Mouse (Mus musculus) hindbrain, embryonic 10.5 days (tissue): Measurements from ENCODE around the gene Tmem11. TPM values are rescaled to one million over a fixed set of nuclear protein-coding genes. Genes with fewer than 3 reads are reported as not detected.
A peak's percentile ranks its signal among the peaks of the same experiment; 100 is the strongest.
"Not testable (repeated sequence)": the region's sequence is repeated elsewhere in the genome, so short reads cannot be mapped to it uniquely, and the experiment has no call there.

Experiments
- DNase-seq: peaks from one replicate; pipeline ENCODE4 v3.0.0-alpha.2; 2017; ENCODE audit warnings: low spot score
- H3K27ac ChIP-seq: fragments of 300-500 bp; sonication (generic); 2 replicates; pipeline ENCODE4 v1.5.1; 2016; ENCODE audit warnings: mild to moderate bottlenecking, moderate library complexity
- H3K27me3 ChIP-seq: fragments of 300-500 bp; sonication (generic); 2 replicates; pipeline ENCODE4 v1.6.1; 2016; ENCODE audit warnings: mild to moderate bottlenecking; ENCODE audit not compliant: poor library complexity, insufficient read depth, severe bottlenecking
- H3K36me3 ChIP-seq: fragments of 300-500 bp; sonication (generic); 2 replicates; pipeline ENCODE4 v1.6.1; 2016; ENCODE audit warnings: mild to moderate bottlenecking, moderate library complexity
- H3K4me1 ChIP-seq: fragments of 300-500 bp; sonication (generic); replicated peaks from 2 replicates; pipeline ENCODE4 v1.6.1; 2016; ENCODE audit warnings: mild to moderate bottlenecking
- H3K4me3 ChIP-seq: fragments of 300-500 bp; sonication (generic); 2 replicates; pipeline ENCODE4 v1.5.1; 2016; ENCODE audit warnings: mild to moderate bottlenecking, moderate library complexity
- H3K9me3 ChIP-seq: fragments of 300-500 bp; sonication (generic); 2 replicates; pipeline ENCODE4 v1.6.1; 2016; ENCODE audit warnings: mild to moderate bottlenecking, moderate library complexity
- WGBS: fragments of 180-500 bp; shearing (Covaris S2); methylation state at CpG from one replicate; pipeline ENCODE4 v1.1.7; 2016; 5-methylcytosine and 5-hydroxymethylcytosine counted together
- polyA plus RNA-seq: library from polyadenylated mRNA; unstranded; fragments of >200 nt; fragmentation: Nextera tagmentation; extraction: Ambion mirVana; gene quantifications from 2 replicates; pipeline ENCODE4 v1.2.1, GENCODE M21; 2016

The Tmem11 gene
- polyA plus RNA-seq, 1 experiment from 2014 or later, result 68.7 TPM

DNA sequence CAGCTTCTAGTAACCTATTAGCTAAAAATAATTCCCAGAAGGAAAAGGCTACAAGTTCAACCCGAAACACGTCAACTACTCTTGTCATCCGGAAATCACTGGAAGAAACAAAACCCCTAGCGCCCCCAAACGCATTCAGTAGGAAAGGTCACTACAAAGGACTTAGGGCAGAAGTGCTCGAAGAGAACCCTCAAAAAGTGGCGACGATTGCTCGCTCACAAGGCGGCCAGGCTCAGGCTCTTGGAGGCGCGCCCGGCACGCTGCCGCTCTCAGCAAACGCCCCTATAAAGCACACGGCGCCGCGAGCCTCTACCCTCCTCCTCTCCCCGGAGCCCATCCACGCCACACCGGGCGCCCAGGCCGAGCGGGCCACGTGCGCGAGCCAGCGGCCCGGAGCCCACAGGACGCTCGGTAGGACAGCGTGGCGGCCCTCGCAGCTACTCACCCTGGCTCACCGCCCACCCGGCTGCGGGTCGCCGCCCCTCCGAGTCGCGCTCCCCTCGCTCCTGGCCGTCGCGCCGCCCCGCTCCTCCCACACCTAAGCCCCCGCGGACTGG is 938 bp downstream of the Tmem11 start:
- Histone ChIP-seq H3K36me3 (peaks cover 25% of the 10 kb centered on the region), H3K4me1 (peaks cover 53% of the 10 kb centered on the region), H3K27ac (peak overlapping the region; percentile 97), H3K4me3 (peak overlapping the region; percentile 98), H3K27me3 (no peaks in the 10 kb centered on the region), H3K9me3 (no peaks in the 10 kb centered on the region)
- DNase-seq, result no peak
- under 1% methylated on average over 52 of the region's 52 CpGs for whole genome bisulfite sequencing

DNA sequence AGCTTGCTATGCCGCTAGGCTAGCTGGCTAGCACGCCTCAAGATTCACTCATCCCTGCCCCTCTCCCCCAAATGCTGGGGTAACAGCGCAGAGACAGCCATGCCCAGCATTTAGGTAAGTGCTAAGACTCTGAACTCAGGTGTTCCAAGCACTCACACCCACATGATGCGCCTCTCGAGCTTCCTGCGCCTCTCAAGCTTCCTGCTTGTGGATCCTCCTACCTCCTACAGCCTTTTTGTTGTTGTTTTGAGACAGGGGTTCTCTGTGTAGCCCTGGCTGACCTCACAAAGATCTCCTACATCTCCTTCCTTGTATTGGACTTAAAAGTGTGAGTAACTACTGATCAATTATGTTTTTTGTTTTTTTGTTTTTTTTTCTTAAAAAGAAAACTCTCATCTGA is 6.0 kb downstream of the Tmem11 start:
- H3K36me3 ChIP-seq, result peaks cover 68% of the 10 kb centered on the region
- DNase-seq, result no peak

DNA sequence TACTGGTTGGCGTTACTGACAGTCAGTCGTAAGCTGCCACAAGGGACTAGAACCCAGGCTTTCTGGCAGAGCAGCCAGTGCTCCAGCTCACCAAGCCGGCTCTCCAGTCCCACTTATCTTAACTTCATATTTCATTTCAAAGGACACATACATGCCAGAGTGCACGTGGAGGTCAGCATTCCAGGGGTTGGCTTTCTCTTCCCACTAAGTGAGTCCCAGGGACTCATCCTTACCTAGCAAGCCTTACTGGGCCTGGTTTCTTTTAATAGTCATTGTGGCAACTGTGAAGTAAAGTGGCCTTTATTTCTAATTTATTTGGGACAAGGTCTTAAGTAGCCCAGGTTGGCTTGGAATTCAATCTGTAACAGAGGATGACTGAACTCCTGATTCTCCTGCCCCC is 7.7 kb downstream of the Tmem11 start:
- Histone ChIP-seq H3K27ac (no peak overlapping the region), H3K36me3 (peaks cover 83% of the 10 kb centered on the region), H3K4me3 (no peak overlapping the region), H3K27me3 (no peaks in the 10 kb centered on the region), H3K4me1 (peaks cover 32% of the 10 kb centered on the region), H3K9me3 (no peaks in the 10 kb centered on the region)
- no peak for DNase-seq
- 93% methylated on average over 4 of the region's 4 CpGs for WGBS

More for the DNA sequence above, 6.0 kb downstream of the Tmem11 start:
- Histone ChIP-seq H3K27ac (no peak overlapping the region), H3K4me1 (peaks cover 43% of the 10 kb centered on the region), H3K9me3 (no peaks in the 10 kb centered on the region), H3K27me3 (no peaks in the 10 kb centered on the region), H3K4me3 (no peak overlapping the region)
- 93% methylated on average over 6 of the region's 6 CpGs for WGBS

DNA sequence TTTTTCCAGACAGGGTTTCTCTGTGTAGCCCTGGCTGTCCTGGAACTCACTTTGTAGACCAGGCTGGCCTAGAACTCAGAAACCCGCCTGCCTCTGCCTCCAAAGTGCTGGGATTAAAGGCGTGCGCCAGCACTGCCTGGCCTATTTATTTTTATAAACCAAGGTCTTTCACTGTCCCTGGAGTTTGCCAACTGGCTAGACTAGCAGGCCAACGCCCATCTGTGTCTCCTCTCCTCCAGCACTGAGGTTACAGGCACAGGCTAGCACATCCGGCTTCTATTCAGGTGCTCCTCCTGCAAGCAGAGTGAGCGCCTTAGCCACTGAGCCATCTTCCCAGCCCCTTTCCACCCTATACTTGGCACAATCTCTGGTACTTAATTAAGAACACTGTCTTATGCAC is 9.6 kb downstream of the Tmem11 start:
- Histone ChIP-seq H3K36me3 (peaks cover 84% of the 10 kb centered on the region), H3K4me1 (peaks cover 15% of the 10 kb centered on the region)
- WGBS, result 93% methylated on average over 6 of the region's 6 CpGs
- H3K9me3 ChIP-seq, DNase-seq, H3K27me3 ChIP-seq, H3K27ac ChIP-seq, H3K4me3 ChIP-seq: not testable (repeated sequence)

DNA sequence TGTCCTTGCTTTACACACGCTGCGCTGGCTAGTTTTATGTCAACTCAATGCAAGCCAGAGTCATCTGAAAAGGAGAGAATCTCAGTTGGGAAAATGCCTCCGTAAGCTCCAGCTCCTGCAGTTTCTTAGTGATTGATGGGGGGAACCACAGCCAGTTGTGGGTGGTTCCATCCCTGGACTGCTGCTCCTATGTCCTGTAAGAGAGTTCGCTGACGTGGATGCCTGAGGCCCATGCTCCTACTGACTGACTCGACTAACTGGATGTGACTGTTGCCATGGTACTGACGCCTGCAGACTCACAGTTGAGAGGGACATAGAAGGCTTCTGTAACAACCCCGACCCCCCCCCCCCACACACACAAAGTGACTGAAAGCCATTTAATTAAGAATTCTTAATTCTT is 11.2 kb downstream of the Tmem11 start:
- no peak for DNase-seq
- Histone ChIP-seq H3K36me3 (peaks cover 86% of the 10 kb centered on the region), H3K4me1 (0 out of 2 replicates have a peak, but pooled peaks cover 5% of the 10 kb centered on the region), H3K27ac (no peak overlapping the region), H3K27me3 (no peaks in the 10 kb centered on the region), H3K4me3 (no peak overlapping the region), H3K9me3 (no peaks in the 10 kb centered on the region)
- WGBS, result 68% methylated on average over 8 of the region's 8 CpGs

DNA sequence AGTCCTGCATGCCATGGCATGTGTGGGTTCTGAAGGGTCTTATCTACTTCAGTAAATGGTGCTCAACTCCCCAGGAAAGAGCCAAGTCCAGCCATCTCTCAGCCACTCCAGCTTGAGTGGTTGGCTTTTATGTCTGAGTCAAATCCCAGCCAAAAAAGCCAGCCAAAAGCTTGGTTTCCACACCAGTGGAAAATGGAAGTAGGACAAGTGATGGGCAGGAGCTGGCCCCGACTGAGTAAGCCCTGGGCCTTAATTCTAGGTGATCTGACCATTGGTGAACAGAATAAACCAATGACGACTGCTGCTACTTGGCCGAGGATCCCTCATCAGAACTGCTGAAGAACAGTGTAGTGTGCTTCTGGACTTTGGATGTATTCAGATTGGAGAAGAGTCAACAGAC is 11.6 kb downstream of the Tmem11 start:
- Histone ChIP-seq H3K9me3 (no peaks in the 10 kb centered on the region), H3K4me1 (0 out of 2 replicates have a peak, but pooled peaks cover 5% of the 10 kb centered on the region), H3K27ac (no peak overlapping the region), H3K36me3 (peaks cover 86% of the 10 kb centered on the region), H3K4me3 (no peak overlapping the region), H3K27me3 (no peaks in the 10 kb centered on the region)
- no peak for DNase-seq
- 92% methylated on average over 3 of the region's 3 CpGs for WGBS

DNA sequence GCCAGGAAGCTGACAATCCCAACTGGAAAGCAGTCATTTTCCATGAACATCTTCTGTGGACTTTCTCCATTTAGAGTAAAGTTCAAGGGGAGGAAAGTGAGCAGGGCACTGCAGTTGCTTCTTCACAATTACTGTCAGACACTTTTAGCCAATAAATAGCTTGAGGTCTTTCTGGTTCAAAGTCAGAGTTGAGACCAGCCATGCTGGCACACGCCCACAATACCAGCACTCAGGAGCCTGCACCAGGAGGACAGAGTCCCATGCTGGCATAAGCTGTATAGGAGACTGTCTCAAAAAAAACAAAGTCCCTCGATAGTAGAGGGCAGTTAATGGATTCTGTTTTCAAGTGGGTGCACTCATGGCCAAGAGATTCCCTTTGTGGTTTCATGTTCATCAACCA is 13.1 kb downstream of the Tmem11 start:
- DNase-seq, result no peak
- no peaks in the 10 kb centered on the region for H3K27me3 ChIP-seq
- H3K4me1 ChIP-seq, result 0 out of 2 replicates have a peak, but pooled peaks cover 5% of the 10 kb centered on the region
- no peak overlapping the region for H3K4me3 ChIP-seq
- no peaks in the 10 kb centered on the region for H3K9me3 ChIP-seq
- no peak overlapping the region for H3K27ac ChIP-seq
- peaks cover 86% of the 10 kb centered on the region for H3K36me3 ChIP-seq
- WGBS, result 77% methylated on average over 2 of the region's 2 CpGs

DNA sequence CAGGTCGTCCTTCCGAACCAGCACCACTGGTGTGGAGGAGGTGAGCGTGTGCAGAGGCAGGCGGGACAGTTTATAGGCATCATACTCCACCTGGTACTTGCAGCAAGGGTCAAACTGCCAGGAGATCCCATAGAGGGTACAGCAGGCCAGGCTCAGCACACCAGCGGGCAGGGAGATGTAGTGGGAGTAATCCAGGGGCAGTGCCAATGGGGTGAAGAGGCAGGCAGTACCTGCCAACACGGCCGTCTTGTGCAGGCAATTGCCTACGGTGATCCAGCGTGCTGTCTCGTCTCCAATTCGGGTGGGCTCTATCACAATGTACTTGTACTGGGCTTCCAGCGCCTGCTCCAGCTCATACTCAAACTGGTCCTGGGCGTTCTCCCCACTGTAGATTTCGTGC is 14.2 kb downstream of the Tmem11 start:
- H3K4me3 ChIP-seq, result no peak overlapping the region
- 90% methylated on average over 14 of the region's 14 CpGs for WGBS
- no peak for DNase-seq
- H3K27ac ChIP-seq, result no peak overlapping the region
- no peaks in the 10 kb centered on the region for H3K27me3 ChIP-seq
- H3K4me1 ChIP-seq, result 0 out of 2 replicates have a peak, but pooled peaks cover 5% of the 10 kb centered on the region
- no peaks in the 10 kb centered on the region for H3K9me3 ChIP-seq
- H3K36me3 ChIP-seq, result peaks cover 85% of the 10 kb centered on the region

DNA sequence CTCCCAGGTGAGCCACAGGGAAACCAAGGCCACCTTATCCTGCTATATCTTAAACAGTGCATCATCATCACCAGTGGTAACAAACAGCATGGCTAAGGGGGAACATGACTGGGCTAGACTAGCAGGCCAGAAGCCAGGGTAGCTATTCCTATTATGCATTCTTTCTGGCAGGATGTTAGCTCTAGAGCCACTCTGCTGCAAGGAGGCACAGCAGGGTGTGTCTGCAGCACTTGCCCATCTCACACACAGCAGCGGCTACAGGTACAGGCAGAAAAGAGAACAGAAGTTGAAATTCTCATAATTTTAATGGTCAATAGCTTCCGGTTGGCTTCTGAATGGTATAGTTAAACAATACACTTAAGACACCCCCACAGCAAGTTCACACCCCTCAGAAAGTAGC is 14.9 kb downstream of the Tmem11 start:
- Histone ChIP-seq H3K27ac (no peak overlapping the region), H3K4me1 (0 out of 2 replicates have a peak, but pooled peaks cover 5% of the 10 kb centered on the region), H3K9me3 (no peaks in the 10 kb centered on the region), H3K4me3 (no peak overlapping the region), H3K36me3 (peaks cover 85% of the 10 kb centered on the region), H3K27me3 (no peaks in the 10 kb centered on the region)
- no peak for DNase-seq
- WGBS, result 95% methylated on average over 2 of the region's 2 CpGs

DNA sequence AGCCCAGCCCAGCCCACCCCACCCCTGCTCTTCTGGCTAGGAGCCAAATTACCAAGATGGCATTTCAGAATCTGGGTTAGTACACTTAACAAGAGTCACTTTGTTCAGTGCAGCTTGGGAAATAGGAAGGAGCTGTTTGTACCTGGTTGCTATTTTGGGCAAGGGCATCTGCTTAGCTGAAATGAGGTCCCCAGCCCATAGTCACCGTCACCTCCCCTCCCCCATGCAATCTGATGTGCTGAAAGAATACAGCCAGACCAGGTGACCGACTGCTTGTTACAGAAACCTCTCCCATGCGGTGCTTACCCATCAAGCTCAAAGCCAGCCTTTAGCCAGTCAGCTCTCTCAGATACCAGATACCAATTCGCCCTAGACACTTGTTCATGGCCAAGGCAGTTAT is 15.9 kb downstream of the Tmem11 start:
- 90% methylated on average over 4 of the region's 4 CpGs for whole genome bisulfite sequencing
- Histone ChIP-seq H3K27me3 (no peaks in the 10 kb centered on the region), H3K36me3 (peaks cover 91% of the 10 kb centered on the region), H3K4me3 (no peak overlapping the region), H3K27ac (no peak overlapping the region), H3K9me3 (no peaks in the 10 kb centered on the region), H3K4me1 (0 out of 2 replicates have a peak, but pooled peaks cover 4% of the 10 kb centered on the region)
- DNase-seq, result no peak

DNA sequence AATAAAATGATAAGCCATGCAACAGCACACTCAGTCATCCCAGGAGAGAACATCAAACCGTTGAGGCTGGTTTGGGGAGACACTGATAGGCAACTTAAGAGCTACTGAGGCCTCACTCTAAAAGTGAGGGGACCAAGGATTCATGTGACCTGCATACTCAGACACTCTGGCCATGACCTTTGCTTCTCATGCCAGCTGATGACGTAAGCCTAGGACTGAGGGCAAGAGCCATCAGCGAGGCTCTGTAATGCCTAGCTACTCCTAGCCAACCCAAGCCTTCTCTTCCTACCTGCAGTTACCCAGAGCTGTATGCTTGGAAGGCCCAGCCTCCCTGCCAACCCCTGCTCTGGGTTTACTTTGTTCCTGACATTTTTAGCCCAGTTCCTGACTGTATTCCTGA is 17.1 kb downstream of the Tmem11 start:
- Histone ChIP-seq H3K36me3 (peaks cover 92% of the 10 kb centered on the region), H3K27me3 (no peaks in the 10 kb centered on the region), H3K4me1 (no peaks in the 10 kb centered on the region), H3K4me3 (no peak overlapping the region), H3K9me3 (no peaks in the 10 kb centered on the region), H3K27ac (no peak overlapping the region)
- WGBS, result 88% methylated on average over 3 of the region's 3 CpGs
- DNase-seq, result no peak

DNA sequence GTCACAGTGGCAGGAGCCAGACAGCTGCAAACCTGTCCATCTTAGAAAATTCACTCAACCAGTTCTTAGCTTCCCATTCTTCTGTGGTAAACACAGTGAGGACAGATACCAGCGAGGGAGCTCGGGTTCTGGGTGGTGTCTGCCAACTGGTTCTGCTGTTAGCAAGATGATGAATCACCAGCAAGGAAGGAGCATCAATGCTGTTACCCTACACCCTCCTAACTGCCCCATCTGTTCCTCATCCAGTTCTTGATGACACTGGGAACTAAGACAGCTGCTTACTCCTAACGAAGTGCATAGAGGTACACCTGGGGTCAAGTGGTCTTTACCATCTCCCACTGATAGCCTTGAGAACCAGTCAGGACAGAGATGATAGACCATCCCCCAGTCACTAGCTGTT is 22.5 kb downstream of the Tmem11 start:
- Histone ChIP-seq H3K27me3 (no peaks in the 10 kb centered on the region), H3K4me1 (no peaks in the 10 kb centered on the region), H3K9me3 (no peaks in the 10 kb centered on the region), H3K36me3 (peaks cover 91% of the 10 kb centered on the region), H3K4me3 (no peak overlapping the region), H3K27ac (no peak overlapping the region)
- DNase-seq, result no peak
- WGBS, result 83% methylated on average over 3 of the region's 3 CpGs

DNA sequence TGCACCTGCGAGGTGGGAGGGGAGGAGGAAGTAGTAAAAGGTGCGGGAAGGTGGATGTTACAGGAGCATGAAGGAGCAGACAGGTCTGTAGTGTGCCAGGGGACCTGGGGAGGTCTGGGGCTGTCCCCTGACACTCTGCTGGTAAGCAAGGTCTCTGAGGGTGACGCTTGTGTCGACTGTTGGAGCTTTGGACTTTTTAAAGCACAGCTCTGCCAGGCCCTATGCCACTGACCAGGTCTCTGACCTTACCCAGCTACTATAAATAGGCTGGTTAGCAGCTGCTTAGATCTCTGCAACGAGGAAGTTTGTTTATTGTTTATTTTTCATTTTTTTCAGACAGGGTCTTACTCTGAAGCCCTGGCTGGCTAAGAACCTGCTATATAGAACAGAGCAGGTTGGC is 33.7 kb downstream of the Tmem11 start:
- DNase-seq, result no peak
- WGBS, result 90% methylated on average over 5 of the region's 5 CpGs
- H3K27me3 ChIP-seq, result no peaks in the 10 kb centered on the region
- H3K27ac ChIP-seq, result no peak overlapping the region
- H3K4me3 ChIP-seq, result no peak overlapping the region
- H3K36me3 ChIP-seq, result peaks cover 48% of the 10 kb centered on the region
- no peaks in the 10 kb centered on the region for H3K9me3 ChIP-seq
- H3K4me1 ChIP-seq, result no peaks in the 10 kb centered on the region

DNA sequence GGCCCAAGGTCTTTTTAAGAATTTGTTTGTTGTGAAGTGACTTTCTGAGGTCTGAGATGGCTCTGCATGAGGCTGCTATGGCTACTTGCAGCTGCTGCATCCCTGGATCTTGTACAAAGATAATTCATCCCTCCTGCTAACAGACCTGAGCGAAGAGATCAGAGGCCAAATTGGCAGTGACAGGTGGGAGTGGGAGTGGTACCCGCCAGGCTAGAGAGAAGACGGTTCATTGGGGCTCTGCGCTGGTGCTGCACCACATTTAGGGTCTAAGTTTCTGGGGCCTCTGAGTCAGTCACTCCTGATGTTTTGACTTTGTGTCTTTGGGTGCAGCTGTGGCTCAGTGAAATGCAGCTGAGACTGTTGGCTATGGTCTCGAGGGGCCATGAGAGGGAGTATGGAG is 35.7 kb downstream of the Tmem11 start:
- no peaks in the 10 kb centered on the region for H3K27me3 ChIP-seq
- H3K4me3 ChIP-seq, result no peak overlapping the region
- no peak overlapping the region for H3K27ac ChIP-seq
- no peaks in the 10 kb centered on the region for H3K9me3 ChIP-seq
- no peak for DNase-seq
- H3K36me3 ChIP-seq, result peaks cover 29% of the 10 kb centered on the region
- H3K4me1 ChIP-seq, result no peaks in the 10 kb centered on the region
- 91% methylated on average over 5 of the region's 5 CpGs for WGBS
